Mouse (Mus musculus) 416B (cell line): Measurements from ENCODE around the gene Gm49320.

Experiments used
- DNase-seq: peaks from one replicate; pipeline ENCODE4 v3.0.0; 2011; ENCODE audit warnings: low read depth

Gene Gm49320

GRCm38 (mm10) chr8:4238434-4239192 is at the start of gene Gm49320, which contains the start of gene Map2k7:
Gene Gm49320 (plus strand): TSS chr8:4238865.
Gene Map2k7 (plus strand): TSS chr8:4238740.
- peak; percentile 99 for DNase-seq

DNA sequence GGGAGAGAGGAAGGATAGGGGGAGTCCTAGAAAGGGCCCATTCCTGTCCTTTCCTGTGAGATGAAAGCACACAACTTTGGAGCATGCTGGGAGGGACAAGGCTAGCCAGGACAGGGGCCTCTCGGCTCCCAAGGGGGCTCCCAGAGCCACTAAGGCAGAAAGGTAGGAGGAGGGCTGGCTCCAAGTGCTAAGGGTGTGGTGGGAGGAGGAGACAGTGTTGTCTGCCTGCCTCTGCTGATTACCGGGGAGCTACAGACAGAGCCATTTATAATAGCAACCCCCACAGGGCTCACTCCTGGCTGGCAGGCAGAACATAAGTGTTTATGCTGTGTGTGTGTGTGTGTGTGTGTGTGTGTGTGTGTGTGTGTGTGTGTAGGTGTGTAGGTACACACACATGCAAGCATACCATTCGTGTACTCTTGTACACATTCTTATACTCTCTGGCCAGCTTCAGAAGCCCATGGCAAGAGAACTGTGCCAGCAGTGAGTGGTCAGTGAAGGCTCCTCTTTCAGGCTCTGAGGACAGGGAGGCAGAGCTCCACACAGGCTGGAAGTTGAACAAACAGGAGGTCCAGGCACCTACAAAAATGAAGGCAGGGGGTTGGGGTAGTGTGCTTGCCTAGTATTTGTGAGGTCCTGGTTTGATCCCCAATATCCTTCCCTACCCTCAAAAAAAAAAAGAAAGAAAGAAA is 49.5 kb upstream of the Gm49320 start:
- no peak for DNase-seq

DNA sequence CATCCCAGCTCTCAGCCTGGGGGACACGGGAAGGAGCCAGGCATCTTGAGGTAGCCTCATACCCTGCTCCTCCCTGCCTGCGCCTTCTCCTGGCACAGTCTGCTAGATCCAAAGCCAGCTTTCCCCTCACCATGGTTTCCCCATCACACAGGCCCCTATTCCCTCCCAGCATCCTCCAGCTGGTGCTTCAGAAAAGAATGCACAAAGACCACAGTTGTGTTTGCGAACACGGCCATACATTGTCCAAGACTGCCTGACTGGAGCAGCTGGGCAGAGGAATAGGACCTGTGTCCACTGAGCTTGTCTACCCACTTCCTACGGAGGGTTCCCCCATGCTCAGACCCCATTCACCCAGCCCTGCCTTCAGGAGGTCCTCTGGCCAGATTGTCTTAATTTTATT is 46.4 kb upstream of the Gm49320 start:
- DNase-seq: no peak

GRCm38 (mm10) chr8:4192807-4193587 is 45.7 kb upstream of the Gm49320 start:
- peak; percentile 63 for DNase-seq

- DNase-seq: no peak
Observed at GRCm38 (mm10) chr8:4193588-4193894, 45.1 kb upstream of the Gm49320 start.

DNA sequence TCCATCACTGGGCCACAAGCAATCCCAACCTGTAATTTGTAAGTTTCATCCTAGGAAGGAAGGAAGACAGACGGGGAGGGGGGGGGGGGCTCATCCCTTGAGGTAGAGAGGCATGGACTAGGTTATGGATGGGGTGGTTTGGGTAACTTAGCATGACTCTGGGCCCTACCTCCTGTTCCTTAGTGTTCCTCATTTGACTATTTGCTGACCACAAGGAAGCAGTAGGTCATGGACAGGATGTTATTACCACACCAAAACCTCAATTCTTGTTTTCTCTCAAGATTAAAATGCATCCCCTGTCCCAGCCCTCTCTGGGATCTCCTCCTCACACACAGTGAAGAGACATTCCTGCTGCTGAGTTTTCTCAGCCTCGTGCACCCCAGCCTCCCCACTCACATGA is 37.3 kb upstream of the Gm49320 start:
- DNase-seq: peak; percentile 79

GRCm38 (mm10) chr8:4205246-4206123 is 33.2 kb upstream of the Gm49320 start:
- DNase-seq: no peak

DNA sequence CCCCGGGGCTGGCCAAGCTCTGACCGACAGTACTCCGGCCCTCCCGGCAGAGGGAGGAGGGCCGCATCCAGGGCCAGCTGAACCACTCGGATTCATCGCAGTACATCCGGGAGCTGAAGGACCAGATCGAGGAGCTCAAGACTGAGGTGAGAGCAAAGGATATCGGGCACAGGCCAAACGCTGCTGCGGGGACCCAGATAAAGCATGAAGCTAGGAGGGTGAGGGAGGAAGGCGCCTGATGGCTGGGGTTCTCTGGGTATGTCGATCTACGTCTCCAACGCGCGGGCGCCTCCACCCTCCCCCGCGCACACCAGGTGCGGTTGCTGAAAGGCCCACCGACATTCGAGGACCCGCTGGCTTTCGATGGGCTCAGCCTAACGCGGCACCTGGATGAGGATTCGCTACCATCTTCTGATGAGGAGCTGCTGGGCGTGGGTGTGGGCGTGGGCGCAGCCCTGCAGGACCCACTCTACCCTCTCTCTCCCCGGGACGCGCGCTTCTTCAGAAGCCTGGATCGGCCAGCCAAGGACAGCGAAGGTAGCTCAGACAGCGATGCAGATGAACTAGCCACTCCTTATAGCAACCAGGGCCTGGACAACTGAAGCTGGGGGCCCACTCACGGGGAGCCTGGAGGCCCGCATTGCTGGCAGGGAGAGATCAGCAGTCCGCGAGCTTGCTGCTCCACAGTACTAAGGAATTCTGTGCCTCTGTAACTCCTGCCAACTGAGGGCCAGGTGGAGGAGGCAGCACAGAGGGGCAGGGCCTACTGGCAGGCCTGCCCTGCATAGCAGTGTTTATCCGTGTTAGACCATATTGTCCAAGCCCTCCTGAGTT is 32.3 kb upstream of the Gm49320 start:
- DNase-seq: no peak

- no peak for DNase-seq
Observed at GRCm38 (mm10) chr8:4207016-4207350, 31.7 kb upstream of the Gm49320 start.

DNA sequence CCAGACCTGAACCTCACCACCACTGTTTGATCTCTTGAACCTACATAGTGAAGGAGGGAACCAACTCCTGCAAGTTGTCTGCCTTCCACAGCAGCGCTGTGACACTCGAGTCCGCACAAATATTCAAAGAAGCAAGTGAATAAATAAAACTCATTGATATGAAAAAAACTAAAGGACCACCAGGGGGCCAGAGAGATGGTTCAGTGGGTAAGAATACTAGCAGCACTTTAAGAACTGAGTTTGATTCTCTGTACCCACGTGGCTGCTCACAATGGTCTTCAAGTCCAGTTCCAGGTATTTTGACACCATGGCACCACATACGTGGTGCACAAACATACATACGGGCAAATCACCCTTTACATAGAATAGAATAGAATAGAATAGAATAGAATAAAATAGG is 27.6 kb upstream of the Gm49320 start:
- peak; percentile 31 for DNase-seq

DNA sequence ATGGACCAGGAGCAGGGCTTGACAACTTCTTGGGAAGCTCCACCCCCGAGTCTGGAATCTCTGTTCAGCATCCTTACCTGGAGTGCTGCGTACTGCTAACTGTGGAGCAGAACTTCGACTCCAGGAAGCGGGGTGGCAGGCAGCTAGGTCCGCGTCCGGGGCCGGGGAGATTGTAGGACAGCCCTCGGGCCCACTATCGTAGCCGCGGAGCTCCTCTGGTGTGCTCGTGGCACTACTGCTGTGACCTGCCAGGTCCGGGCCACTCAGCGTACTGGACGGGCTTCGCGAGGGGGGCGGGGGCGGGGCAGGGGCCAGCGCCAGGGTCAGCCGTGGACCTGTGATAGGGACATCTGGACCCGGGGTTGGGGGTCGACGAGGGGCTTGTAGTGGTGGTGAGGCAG is 25.9 kb upstream of the Gm49320 start:
- DNase-seq: peak; percentile 42

DNA sequence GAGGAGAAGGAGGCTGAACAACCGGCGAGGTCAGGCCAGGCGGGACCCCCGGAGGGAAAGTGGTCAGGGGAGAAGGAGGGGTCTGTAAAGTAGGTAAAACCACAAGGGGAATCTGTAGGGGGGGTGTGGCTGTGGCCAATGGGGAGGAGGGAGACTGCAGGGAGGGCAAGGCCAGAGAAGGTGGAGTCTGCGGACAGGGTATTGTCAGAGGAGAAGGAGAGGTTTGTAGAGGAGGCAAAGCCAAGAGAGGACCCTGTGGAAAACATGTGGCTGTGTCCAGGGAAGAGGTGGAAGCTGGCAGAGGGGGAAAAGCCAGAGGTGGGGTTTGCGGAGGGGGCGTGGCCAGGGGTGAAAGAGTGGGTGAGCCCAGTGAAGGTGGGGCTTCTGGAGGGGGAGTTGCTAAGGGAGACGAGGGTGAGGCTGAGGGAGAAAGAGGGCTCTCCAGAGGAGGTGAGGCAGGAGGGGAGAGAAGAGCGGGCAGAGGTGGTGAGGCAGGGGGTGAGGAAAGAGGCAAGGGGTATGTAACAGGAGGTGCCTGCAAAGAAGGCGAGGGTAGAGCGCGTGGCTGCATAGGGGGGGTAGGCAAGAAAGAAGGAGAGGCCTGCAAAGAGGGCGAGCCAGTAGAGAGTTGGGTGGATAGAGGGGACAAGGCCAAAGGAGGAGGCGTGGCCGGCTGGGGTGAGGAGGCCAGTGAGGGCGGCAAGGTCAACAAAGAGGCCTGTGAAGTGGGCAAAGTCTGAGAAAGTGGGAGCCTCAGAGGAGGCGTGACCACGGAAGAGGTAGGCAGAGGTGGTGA is 25.3 kb upstream of the Gm49320 start:
- DNase-seq: peak; percentile 90

GRCm38 (mm10) chr8:4214006-4214980 is 24.4 kb upstream of the Gm49320 start:
- peak; percentile 99 for DNase-seq

DNA sequence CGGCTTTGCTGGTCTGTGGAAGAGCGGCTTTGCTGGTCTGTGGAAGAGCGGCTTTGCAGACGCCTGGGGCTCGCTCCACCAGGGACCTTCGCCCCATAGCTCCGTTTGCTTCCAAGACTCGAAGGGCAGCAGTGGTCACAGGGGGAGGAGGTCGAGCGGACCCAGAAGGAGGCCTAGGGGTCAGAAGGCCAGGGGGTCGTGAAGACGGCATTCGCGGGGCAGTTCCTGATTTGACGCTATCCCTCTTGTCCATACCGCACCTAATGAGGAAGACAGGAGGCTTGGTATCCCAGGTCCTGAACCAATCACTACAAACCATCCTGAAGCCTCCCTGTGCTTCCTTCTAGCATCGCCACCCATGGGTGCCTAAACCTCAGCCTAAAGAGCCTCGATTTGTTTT is 22.4 kb upstream of the Gm49320 start:
- no peak for DNase-seq

GRCm38 (mm10) chr8:4216791-4217621 is 21.7 kb upstream of the Gm49320 start, which contains the start of gene Prr36:
Gene Prr36 (minus strand): TSS chr8:4217459.
- DNase-seq: no peak

DNA sequence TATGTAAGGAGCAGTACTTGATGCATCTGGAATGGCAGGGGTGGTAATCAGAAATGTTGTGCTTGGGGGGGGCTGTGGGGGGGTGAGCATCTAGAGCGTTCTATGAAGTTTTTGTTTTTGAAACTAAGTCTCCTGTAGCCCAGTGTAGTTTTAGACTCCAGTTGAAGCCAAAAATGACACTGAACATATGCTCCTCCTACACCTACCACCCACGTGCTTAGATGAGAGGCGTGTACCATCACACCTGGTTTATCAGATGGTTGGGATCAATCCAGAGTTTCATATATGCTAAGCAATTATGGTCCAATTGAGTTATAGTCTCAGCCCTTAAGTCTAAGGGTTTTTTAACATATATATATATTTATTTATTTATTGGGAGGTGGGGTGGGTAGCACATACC is 19.0 kb upstream of the Gm49320 start:
- DNase-seq: no peak

- no peak for DNase-seq
Observed at GRCm38 (mm10) chr8:4222059-4222458, 16.6 kb upstream of the Gm49320 start.

DNA sequence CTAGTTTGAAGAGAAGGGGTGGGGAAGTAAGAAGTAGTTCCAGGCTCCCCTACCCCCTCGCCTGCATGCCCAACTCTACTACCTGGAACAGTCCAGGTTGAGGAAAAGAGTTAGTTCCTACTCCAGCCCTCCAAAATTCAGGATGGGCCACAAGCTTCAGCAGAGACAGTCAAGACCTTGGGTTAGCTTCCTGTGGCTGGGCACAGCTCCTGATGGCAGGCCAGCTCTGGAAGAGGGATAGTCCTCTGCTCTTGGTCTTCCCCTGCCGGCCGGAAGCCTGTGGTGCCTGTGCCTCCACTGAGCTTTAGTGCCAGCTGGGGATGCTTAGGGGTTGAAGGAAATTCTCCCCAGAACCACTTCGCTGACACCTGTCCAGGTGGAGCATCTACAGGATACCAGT is 12.3 kb upstream of the Gm49320 start:
- no peak for DNase-seq
